Mouse (Mus musculus) lung, embryonic 16.5 days (tissue): ENCODE results near the gene 2410004P03Rik. TPM values are rescaled to one million over a fixed set of nuclear protein-coding genes. Genes with fewer than 3 reads are reported as not detected.
A peak's percentile ranks its signal among the peaks of the same experiment; 100 is the strongest.
"Not testable (repeated sequence)": the region's sequence is repeated elsewhere in the genome, so short reads cannot be mapped to it uniquely, and the experiment has no call there.

Experiments used
- ATAC-seq: fragments of 200-750 bp; cut with Nextera tagmentation; 2 replicates; pipeline ENCODE4 v1.8.0; 2017; ENCODE audit warnings: low read depth, mild to moderate bottlenecking, moderate library complexity
- H3K27ac ChIP-seq: fragments of 300-500 bp; sonication (generic); 2 replicates; pipeline ENCODE4 v1.5.1; 2014; ENCODE audit warnings: mild to moderate bottlenecking, control low read depth, low read length
- H3K27me3 ChIP-seq: fragments of 300-500 bp; sonication (generic); 2 replicates; pipeline ENCODE4 v1.6.1; 2014; ENCODE audit warnings: low read depth, low read length, mixed read lengths; ENCODE audit not compliant: control insufficient read depth, insufficient read depth
- H3K36me3 ChIP-seq: fragments of 300-500 bp; sonication (generic); 2 replicates; pipeline ENCODE4 v1.6.1; 2014; ENCODE audit warnings: low read length; ENCODE audit not compliant: control insufficient read depth, insufficient read depth
- H3K4me1 ChIP-seq: fragments of 300-500 bp; sonication (generic); replicated peaks from 2 replicates; pipeline ENCODE4 v1.6.1; 2014; ENCODE audit warnings: low read length, mixed read lengths; ENCODE audit not compliant: control insufficient read depth, insufficient read depth
- H3K4me2 ChIP-seq: fragments of 300-500 bp; sonication (generic); 2 replicates; pipeline ENCODE4 v1.6.1; 2014; ENCODE audit warnings: low read depth, low read length, control low read depth
- H3K4me3 ChIP-seq: fragments of 300-500 bp; sonication (generic); 2 replicates; pipeline ENCODE4 v1.5.1; 2014; ENCODE audit warnings: mild to moderate bottlenecking, low read length, control low read depth
- H3K9ac ChIP-seq: fragments of 300-500 bp; sonication (generic); 2 replicates; pipeline ENCODE4 v1.6.1; 2014; ENCODE audit warnings: low read length, control low read depth
- H3K9me3 ChIP-seq: fragments of 300-500 bp; sonication (generic); 2 replicates; pipeline ENCODE4 v1.6.1; 2016; ENCODE audit warnings: low read length; ENCODE audit not compliant: control insufficient read depth
- WGBS: fragments of 180-500 bp; shearing (Covaris S2); extraction: QIAGEN DNeasy Blood & Tissue Kit; methylation state at CpG from one replicate; pipeline ENCODE4 v1.1.7; 2014; 5-methylcytosine and 5-hydroxymethylcytosine counted together
- polyA plus RNA-seq: library from polyadenylated mRNA; unstranded; fragments of >200 nt; fragmentation: Nextera tagmentation; extraction: Ambion mirVana; gene quantifications from 2 replicates; pipeline ENCODE4 v1.2.1, GENCODE M21; 2015

2410004P03Rik gene
- polyA plus RNA-seq, 1 experiment from 2014 or later = 4.3 TPM

DNA sequence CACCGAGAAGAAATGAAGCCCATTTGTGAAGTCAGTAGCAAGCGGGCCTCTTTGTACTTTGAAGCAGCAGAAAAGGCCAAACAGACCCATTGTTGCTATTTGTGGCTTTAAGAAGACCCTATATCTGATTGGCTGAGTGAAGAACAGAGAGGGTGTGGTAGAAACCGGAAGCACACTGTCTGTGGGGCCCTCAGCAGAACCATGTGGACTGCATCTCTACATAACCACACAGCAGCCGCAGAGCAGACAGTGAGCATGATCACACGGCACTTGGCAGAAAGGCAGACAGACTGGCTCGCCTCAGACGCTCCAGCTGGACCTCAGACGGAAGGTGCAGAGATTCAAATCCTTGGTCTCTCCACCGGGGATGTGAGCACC lies 21.9 kb upstream of the 2410004P03Rik start:
- no peaks in the 10 kb centered on the region for H3K36me3 ChIP-seq
- no peak overlapping the region for H3K27ac ChIP-seq
- H3K4me1 ChIP-seq = no peaks in the 10 kb centered on the region
- WGBS = 62% methylated on average over 9 of the region's 9 CpGs
- no peak overlapping the region for H3K4me3 ChIP-seq
- no peak for ATAC-seq
- no peaks in the 10 kb centered on the region for H3K9me3 ChIP-seq
- H3K27me3 ChIP-seq = no peaks in the 10 kb centered on the region
- no peak overlapping the region for H3K4me2 ChIP-seq
- H3K9ac ChIP-seq = no peak overlapping the region

DNA sequence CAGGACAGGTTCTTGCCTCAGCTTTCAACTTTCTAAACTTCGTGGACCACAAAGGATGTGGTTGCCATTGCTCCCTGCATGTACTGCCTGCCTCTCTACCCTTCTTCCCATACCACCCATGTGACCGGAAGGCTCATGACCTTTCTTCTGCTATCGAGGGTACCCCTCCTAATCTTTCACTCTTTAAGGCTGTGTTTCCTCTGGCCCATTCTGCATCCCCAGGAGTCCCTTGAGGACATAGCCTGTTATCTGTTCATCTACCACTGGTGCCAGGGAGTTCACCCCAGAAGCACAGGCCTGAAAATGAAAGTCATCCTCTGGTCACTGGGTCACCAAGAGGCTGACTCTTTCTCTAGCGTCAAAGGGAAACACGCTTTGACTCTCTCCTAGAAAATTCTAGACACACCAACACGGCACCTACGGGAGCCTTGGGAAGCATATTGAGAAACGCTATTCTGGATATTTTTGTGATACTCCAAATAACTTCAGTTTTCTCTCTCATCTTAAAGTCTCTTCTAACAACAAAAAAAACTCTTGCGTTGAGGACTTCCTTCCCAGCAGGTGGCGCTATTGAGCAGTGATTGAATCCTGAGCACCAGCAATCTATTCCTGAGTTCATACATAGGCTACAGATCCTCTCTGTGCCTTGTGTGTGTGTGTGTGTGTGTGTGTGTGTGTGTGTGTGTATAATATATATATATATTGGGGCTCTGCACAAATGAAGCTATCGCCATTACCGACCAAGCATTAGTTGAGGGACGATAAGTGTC lies 21.4 kb upstream of the 2410004P03Rik start:
- H3K9ac ChIP-seq = no peak overlapping the region
- no peaks in the 10 kb centered on the region for H3K4me1 ChIP-seq
- no peak overlapping the region for H3K4me3 ChIP-seq
- H3K4me2 ChIP-seq = no peak overlapping the region
- no peaks in the 10 kb centered on the region for H3K36me3 ChIP-seq
- ATAC-seq = 0 out of 2 replicates have a peak, but pooled peaks have one; percentile 42
- no peak overlapping the region for H3K27ac ChIP-seq
- H3K27me3 ChIP-seq = no peaks in the 10 kb centered on the region
- no peaks in the 10 kb centered on the region for H3K9me3 ChIP-seq
- 39% methylated on average over 13 of the region's 13 CpGs for WGBS

DNA sequence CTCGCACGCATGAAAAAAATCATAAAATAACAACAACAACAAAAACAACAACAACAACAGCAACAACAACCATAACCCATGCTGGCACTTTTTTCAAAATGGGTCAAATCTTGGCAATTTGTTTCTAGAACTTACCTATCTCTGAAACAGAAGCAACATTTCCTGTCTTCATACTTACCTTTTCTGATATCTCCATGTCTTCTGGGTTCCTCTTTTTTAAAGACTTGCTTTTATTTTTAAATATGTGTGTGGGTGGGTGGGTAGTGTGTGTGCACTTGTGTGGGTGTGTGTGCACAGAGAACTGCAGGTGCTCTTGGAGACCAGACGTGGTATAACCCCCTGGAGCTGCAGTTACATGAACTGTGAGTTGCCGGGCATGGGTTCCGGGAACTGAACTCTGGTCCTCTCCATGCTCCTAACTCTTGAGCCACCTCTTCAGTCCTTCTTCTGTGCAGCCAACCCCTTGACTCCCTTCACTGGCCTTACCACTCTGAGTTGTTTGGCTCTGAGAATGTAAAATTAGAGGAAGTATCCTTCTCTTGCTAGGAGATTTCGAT lies 13.1 kb upstream of the 2410004P03Rik start:
- Histone ChIP-seq H3K9ac (no peak overlapping the region), H3K4me2 (no peak overlapping the region), H3K9me3 (no peaks in the 10 kb centered on the region), H3K36me3 (no peaks in the 10 kb centered on the region), H3K4me1 (no peaks in the 10 kb centered on the region), H3K27ac (no peak overlapping the region), H3K4me3 (no peak overlapping the region), H3K27me3 (no peaks in the 10 kb centered on the region)
- 89% methylated on average over 6 of the region's 6 CpGs for WGBS
- no peak for ATAC-seq

DNA sequence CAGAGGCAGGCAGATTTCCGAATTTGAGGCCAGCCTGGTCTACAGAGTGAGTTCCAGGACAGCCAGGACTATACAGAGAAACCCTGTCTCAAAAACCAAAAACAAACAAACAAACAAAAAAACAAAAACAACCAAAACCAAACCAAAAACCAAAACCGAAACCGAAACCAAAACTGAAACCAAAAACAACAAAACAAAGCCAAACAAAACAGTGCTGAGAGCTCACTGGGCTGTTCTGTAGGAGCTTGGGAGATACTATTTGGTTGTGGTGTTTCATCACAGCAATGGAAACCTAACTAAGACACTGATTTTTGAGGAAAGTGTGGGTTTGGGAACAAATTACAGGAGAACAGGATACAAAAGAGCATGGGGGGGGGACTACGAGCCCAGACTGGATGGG lies 10.6 kb upstream of the 2410004P03Rik start:
- H3K9ac ChIP-seq = no peak overlapping the region
- H3K27ac ChIP-seq = no peak overlapping the region
- H3K36me3 ChIP-seq = no peaks in the 10 kb centered on the region
- H3K4me1 ChIP-seq = no peaks in the 10 kb centered on the region
- no peak overlapping the region for H3K4me2 ChIP-seq
- no peaks in the 10 kb centered on the region for H3K27me3 ChIP-seq
- no peak for ATAC-seq
- H3K9me3 ChIP-seq = no peaks in the 10 kb centered on the region
- no peak overlapping the region for H3K4me3 ChIP-seq
- 82% methylated on average over 4 of the region's 4 CpGs for WGBS

DNA sequence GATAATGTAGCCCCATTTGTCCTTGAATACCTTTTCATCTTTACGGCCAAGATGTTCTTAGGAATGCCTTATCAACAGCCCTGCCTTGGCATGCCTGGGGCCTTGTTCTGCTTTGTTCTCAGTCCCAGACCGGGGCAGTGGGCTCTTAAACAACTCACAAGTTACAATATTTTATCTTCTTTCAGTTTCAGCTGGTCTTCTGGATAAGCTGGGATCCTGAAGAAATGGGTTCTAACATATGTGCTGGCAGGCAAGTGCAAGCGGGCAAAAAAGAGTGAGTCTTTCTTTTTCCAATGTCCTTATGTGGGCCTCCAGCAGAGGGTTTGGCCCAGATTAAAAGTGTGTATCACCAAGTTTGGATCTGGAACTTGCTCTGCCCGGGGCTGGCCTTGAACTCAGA lies 9.6 kb upstream of the 2410004P03Rik start:
- WGBS = 70% methylated on average over 4 of the region's 4 CpGs
- not testable (repeated sequence) for ATAC-seq, H3K4me3 ChIP-seq

DNA sequence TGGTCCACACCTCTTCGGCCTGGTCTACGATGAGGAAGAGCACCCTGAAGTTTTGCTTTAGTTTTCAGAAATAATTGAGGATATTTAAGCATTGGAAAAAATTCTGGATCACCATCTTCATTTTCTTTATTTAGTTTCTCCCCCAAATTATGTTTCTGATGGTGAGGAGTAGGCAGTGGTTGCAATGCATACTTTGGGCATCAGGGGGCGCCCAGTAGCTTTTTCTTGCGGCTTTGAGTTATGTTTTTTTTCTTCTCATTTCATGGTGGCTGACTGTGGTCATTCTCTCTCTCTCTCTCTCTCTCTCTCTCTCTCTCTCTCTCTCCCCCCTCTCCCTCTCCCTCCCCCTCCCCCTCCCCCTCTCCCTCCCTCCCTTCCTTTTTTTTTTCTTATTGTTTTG lies 6.9 kb upstream of the 2410004P03Rik start:
- ATAC-seq = no peak
- no peaks in the 10 kb centered on the region for H3K27me3 ChIP-seq
- H3K4me3 ChIP-seq = no peak overlapping the region
- H3K4me1 ChIP-seq = no peaks in the 10 kb centered on the region
- H3K9ac ChIP-seq = no peak overlapping the region
- no peaks in the 10 kb centered on the region for H3K9me3 ChIP-seq
- H3K36me3 ChIP-seq = no peaks in the 10 kb centered on the region
- no peak overlapping the region for H3K4me2 ChIP-seq
- 30% methylated on average over 4 of the region's 4 CpGs for WGBS
- H3K27ac ChIP-seq = no peak overlapping the region

More for the DNA sequence above, 9.6 kb upstream of the 2410004P03Rik start:
- H3K9me3 ChIP-seq, H3K4me1 ChIP-seq, H3K9ac ChIP-seq, H3K4me2 ChIP-seq, H3K36me3 ChIP-seq, H3K27ac ChIP-seq, H3K27me3 ChIP-seq: not testable (repeated sequence)

DNA sequence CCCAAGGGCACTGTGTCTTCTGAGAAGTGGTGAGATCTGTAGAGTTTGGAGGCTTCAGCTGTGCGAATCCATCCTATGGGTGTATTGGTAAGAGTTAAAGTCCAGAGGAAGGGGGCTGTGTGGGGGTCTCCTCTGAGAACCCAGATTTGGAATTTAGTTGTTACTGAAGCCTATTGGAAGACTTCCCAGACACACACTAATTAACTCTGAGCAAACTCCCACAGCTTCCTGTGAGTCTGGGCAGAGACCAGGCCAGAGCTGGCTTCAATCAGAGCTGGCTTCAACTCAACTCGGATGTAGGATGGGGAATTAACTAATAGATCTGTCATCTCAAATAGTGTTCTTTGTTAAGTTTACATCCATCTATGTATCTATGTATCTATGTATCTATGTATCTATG lies 4.2 kb upstream of the 2410004P03Rik start:
- WGBS = 62% methylated on average over 2 of the region's 2 CpGs
- Histone ChIP-seq H3K36me3 (no peaks in the 10 kb centered on the region), H3K27me3 (no peaks in the 10 kb centered on the region), H3K4me2 (no peak overlapping the region), H3K9me3 (no peaks in the 10 kb centered on the region), H3K27ac (no peak overlapping the region), H3K4me3 (no peak overlapping the region), H3K4me1 (peaks cover 5% of the 10 kb centered on the region; the same call in 1 of the 2 replicates), H3K9ac (no peak overlapping the region)
- no peak for ATAC-seq

DNA sequence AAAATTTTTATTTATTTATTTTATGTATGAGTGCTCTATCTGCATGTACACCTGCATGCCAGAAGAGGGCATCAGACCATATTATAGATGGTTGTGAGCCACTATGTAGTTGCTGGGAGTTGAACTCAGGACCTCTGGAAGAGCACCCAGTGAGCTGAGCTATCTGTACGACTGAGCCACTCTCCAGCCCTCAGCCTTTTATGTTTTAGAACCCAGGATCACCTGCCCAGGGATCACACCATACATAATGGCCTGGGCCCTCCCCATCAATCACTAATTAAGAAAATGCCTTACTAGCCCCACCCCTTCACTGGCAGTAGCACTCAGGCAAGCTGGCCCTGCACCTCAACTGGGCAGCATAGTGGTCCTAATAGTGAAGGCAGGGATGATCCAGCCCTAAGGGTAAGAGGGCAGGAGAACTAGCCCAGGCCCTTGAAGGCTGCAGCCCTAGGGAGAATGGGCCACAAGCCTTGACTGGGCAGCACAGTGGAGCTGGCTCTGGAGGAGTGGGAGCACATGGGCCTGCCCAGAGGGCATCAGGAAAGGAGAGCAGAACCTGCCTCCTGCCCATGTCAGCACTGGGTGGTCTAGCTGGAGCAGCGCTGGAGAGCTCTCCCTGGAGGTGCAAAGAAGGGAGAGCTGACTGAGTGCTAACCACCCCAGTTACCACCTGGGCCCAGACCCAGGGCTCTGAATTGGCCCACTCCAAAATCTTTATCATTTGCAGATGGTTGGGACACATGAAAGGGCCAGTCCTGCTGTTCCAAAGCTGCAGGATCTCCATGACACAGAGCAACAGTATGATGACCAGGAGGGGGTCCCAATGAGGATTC lies 756 bp upstream of the 2410004P03Rik start:
- Histone ChIP-seq H3K4me3 (no peak overlapping the region), H3K27ac (no peak overlapping the region), H3K4me2 (no peak overlapping the region), H3K4me1 (peaks cover 5% of the 10 kb centered on the region; the same call in 1 of the 2 replicates), H3K9me3 (no peaks in the 10 kb centered on the region; the same call in 1 of the 2 replicates), H3K27me3 (no peaks in the 10 kb centered on the region), H3K9ac (no peak overlapping the region), H3K36me3 (no peaks in the 10 kb centered on the region)
- 72% methylated on average over 2 of the region's 2 CpGs for WGBS
- ATAC-seq = peak; percentile 21; the same call in 1 of the 2 replicates

DNA sequence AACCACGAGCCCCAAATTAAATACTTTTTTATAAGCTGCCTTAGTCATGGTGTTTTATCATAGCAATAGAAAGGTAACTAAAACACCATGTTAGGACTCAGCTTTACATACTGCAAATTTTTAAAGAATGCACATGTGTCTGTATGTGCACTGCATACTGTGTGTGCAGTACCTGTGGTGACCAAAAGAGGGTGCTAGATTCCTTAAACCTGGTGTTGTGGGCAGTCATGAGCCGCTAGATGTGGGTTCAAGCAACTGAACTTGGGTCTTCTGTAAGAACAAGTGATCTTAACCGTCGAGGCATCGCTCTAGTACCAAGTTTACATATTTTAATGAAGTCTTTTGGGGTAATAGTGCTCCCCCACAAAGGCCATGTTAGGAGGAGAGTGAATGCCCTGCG lies 2.1 kb downstream of the 2410004P03Rik start:
- no peak overlapping the region for H3K4me3 ChIP-seq
- no peaks in the 10 kb centered on the region for H3K36me3 ChIP-seq
- no peak for ATAC-seq
- no peak overlapping the region for H3K4me2 ChIP-seq
- H3K9me3 ChIP-seq = no peaks in the 10 kb centered on the region; the same call in 1 of the 2 replicates
- peaks cover 5% of the 10 kb centered on the region; the same call in 1 of the 2 replicates for H3K4me1 ChIP-seq
- no peak overlapping the region for H3K9ac ChIP-seq
- 93% methylated on average over 6 of the region's 6 CpGs for WGBS
- H3K27ac ChIP-seq = no peak overlapping the region
- H3K27me3 ChIP-seq = no peaks in the 10 kb centered on the region
